ENCODE assay signal across 27 mouse cellular contexts in the genomic region with DNA sequence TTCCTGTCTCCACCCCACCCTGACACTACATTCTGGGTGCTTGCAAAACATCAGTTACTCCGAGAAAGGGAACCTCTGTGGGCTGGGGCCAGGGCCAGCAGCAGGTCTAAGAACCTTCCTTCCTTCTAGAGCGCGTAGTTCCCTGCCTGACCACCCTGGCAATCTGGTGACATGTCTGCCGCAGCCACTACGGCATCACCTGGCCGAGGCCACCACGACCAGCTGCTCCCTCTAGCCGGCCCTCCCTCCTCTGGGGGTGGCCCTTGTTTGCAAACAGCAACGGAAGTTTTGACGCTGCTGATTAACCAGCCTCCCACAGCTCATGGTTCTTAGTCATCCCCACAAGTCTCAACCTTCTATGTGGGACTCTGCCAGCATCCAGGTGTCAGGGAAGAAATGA. TPM values are rescaled to one million over a fixed set of nuclear protein-coding genes. Genes with fewer than 3 reads are reported as not detected.
DNase-seq lines count a peak whose midpoint lies in the region; ATAC-seq and TF ChIP-seq lines count a peak whose summit lies in the region.
"Had no signal": no experiment of that assay in that cellular context is flagged by ENCODE, and none has a peak within 500 bp of the region (broad histone marks: within the 10 kb centered on the region; RNA-seq: fewer than 3 reads in every experiment).

No protein-coding gene starts in this region.

- H3K27me3 ChIP-seq in stomach, postnatal 0 days (ENCODE audit: control insufficient read depth, insufficient read depth, low read length) = no peaks in the 10 kb centered on the region
- H3K27me3 ChIP-seq in forebrain, embryonic 16.5 days (replicated peaks; ENCODE audit: control insufficient read depth, insufficient read depth, low read length) = no peaks in the 10 kb centered on the region
- H3K27me3 ChIP-seq: embryonic facial prominence, embryonic 13.5 days; intestine, embryonic 15.5 days; kidney, embryonic 15.5 days; limb, embryonic 13.5 days; neural tube, embryonic 12.5 days had no signal

- H3K36me3 ChIP-seq in stomach, postnatal 0 days (ENCODE audit: control insufficient read depth, insufficient read depth, low read length) = no peaks in the 10 kb centered on the region
- H3K36me3 ChIP-seq in forebrain, embryonic 16.5 days (ENCODE audit: control insufficient read depth, insufficient read depth) = no peaks in the 10 kb centered on the region
- H3K36me3 ChIP-seq: embryonic facial prominence, embryonic 13.5 days; forebrain, embryonic 12.5 days; hindbrain, embryonic 10.5 days; intestine, embryonic 15.5 days; kidney, embryonic 15.5 days; limb, embryonic 13.5 days; midbrain, embryonic 12.5 days; neural tube, embryonic 12.5 days had no signal

- TF ChIP-seq CTCF in stomach, postnatal 0 days (IDR thresholded peaks at IDR 0.05; ENCODE audit: low read depth) = no peak
- no peak for TF ChIP-seq CTCF in gastrocnemius, adult 2 months (IDR thresholded peaks at IDR 0.05)

- H3K9me3 ChIP-seq in stomach, postnatal 0 days (ENCODE audit: control insufficient read depth, low read length) = no peaks in the 10 kb centered on the region
- no peaks in the 10 kb centered on the region for H3K9me3 ChIP-seq in forebrain, embryonic 16.5 days (ENCODE audit: control insufficient read depth, low read length)
- H3K9me3 ChIP-seq: embryonic facial prominence, embryonic 13.5 days; forebrain, embryonic 12.5 days; hindbrain, embryonic 10.5 days; intestine, embryonic 15.5 days; kidney, embryonic 15.5 days; limb, embryonic 13.5 days; midbrain, embryonic 12.5 days; neural tube, embryonic 12.5 days had no signal

- H3K4me1 ChIP-seq in stomach, postnatal 0 days (replicated peaks; ENCODE audit: control insufficient read depth, insufficient read depth) = no peaks in the 10 kb centered on the region; the same call in 1 of the 2 replicates
- H3K4me1 ChIP-seq in forebrain, embryonic 16.5 days (replicated peaks; ENCODE audit: control insufficient read depth, insufficient read depth, low read length) = no peaks in the 10 kb centered on the region
- H3K4me1 ChIP-seq: embryonic facial prominence, embryonic 13.5 days; forebrain, embryonic 12.5 days; midbrain, embryonic 12.5 days; neural tube, embryonic 12.5 days had no signal

- no peak for TF ChIP-seq EP300 in stomach, postnatal 0 days (optimal IDR thresholded peaks at IDR 0.05)

- peak; percentile 50 for DNase-seq in kidney, adult 9 months
- no peak for DNase-seq in kidney, postnatal 14 days
- DNase-seq in MN1 (ENCODE audit: low spot score) = peak; percentile 25
- no peak for DNase-seq in stomach, postnatal 0 days (ENCODE audit: low spot score)
- DNase-seq in embryo, embryonic 10 days (ENCODE audit: low spot score) = no peak
- no peak for DNase-seq in gastrocnemius, adult 2 months
- DNase-seq: adrenal gland, adult 2 months; cerebellum, adult 9-10 months; heart, adult 11 months; kidney, postnatal 4 days; lung, embryonic 14.5 days; right cerebral cortex, postnatal 14 days; thymus, postnatal 25 days had no signal

- no peak overlapping the region for H3K27ac ChIP-seq in stomach, postnatal 0 days (replicated peaks)
- H3K27ac ChIP-seq in forebrain, embryonic 16.5 days (ENCODE audit: low read length) = no peak overlapping the region
- H3K27ac ChIP-seq in gastrocnemius, adult 2 months = no peak overlapping the region
- H3K27ac ChIP-seq: embryonic facial prominence, embryonic 13.5 days; forebrain, embryonic 12.5 days; hindbrain, embryonic 10.5 days; intestine, embryonic 15.5 days; kidney, embryonic 15.5 days; limb, embryonic 13.5 days; liver, embryonic 14.5 days; midbrain, embryonic 12.5 days; neural tube, embryonic 12.5 days had no signal

- no peak overlapping the region for H3K9ac ChIP-seq in stomach, postnatal 0 days (ENCODE audit: low read length)
- no peak overlapping the region for H3K9ac ChIP-seq in forebrain, embryonic 16.5 days (replicated peaks; ENCODE audit: low read depth, low read length)
- H3K9ac ChIP-seq: embryonic facial prominence, embryonic 13.5 days; forebrain, embryonic 12.5 days; intestine, embryonic 15.5 days; kidney, embryonic 15.5 days; limb, embryonic 13.5 days; liver, embryonic 14.5 days; lung, embryonic 14.5 days; midbrain, embryonic 12.5 days; neural tube, embryonic 12.5 days had no signal

- WGBS in stomach, postnatal 0 days = 39% methylated on average over 10 of the region's 10 CpGs
- 53% methylated on average over 10 of the region's 10 CpGs for WGBS in forebrain, embryonic 16.5 days

- peak; percentile 82 for ATAC-seq in megakaryocyte, adult 5-6 weeks (ENCODE audit: poor library complexity, severe bottlenecking)
- ATAC-seq in stomach, postnatal 0 days (ENCODE audit: low FRiP score, low TSS enrichment) = peak; percentile 34; the same call in 1 of the 2 replicates
- ATAC-seq in forebrain, embryonic 16.5 days = no peak
- ATAC-seq: hindbrain, embryonic 16.5 days; intestine, embryonic 15.5 days had no signal

- no peak overlapping the region for H3K4me3 ChIP-seq in stomach, postnatal 0 days (ENCODE audit: low read depth, low read length)
- no peak overlapping the region for H3K4me3 ChIP-seq in forebrain, embryonic 16.5 days (replicated peaks; ENCODE audit: low read length)
- no peak overlapping the region for H3K4me3 ChIP-seq in gastrocnemius, adult 2 months
- H3K4me3 ChIP-seq: embryonic facial prominence, embryonic 13.5 days; erythroblast, embryonic 14.5 days; forebrain, embryonic 12.5 days; hindbrain, embryonic 10.5 days; intestine, embryonic 15.5 days; kidney, embryonic 15.5 days; limb, embryonic 13.5 days; midbrain, embryonic 12.5 days; neural tube, embryonic 12.5 days had no signal

- intact Hi-C loops in gastrocnemius, adult 2 months (cut with DNase I) = no loop called here

- H3K4me2 ChIP-seq in stomach, postnatal 0 days (replicated peaks; ENCODE audit: low read depth) = no peak overlapping the region
- no peak overlapping the region for H3K4me2 ChIP-seq in forebrain, embryonic 16.5 days (ENCODE audit: low read length)
- H3K4me2 ChIP-seq: embryonic facial prominence, embryonic 13.5 days; forebrain, embryonic 12.5 days; heart, embryonic 11.5 days; intestine, embryonic 15.5 days; kidney, embryonic 15.5 days; limb, embryonic 13.5 days; lung, embryonic 14.5 days; midbrain, embryonic 12.5 days; neural tube, embryonic 12.5 days had no signal

RNA-seq across cellular contexts. Expression of a gene that starts 53.2 kb away (rescaled TPM):
- total RNA-seq in megakaryocyte, adult 5-6 weeks (2015) = 2.3 and 5.2 TPM in 2 replicates
- 5.4 and 15.1 TPM in 2 replicates for total RNA-seq in megakaryocyte, adult 5-6 weeks (2017)
- polyA plus RNA-seq in stomach, postnatal 0 days (2015; fragmentation: Nextera tagmentation; extraction: Ambion mirVana) = 14.1 and 14.2 TPM in 2 replicates
- 16.8 and 21.9 TPM in 2 replicates for polyA plus RNA-seq in forebrain, embryonic 16.5 days (2015; fragmentation: Nextera tagmentation; extraction: Ambion mirVana)
- total RNA-seq in gastrocnemius, adult 2 months (2021) = 10 to 100 TPM in 1 of 2 experiments, 1 to 10 TPM in 1; 5.2 to 11.4 TPM

Comparison
In these comparisons a context has a peak if more than half of its experiments do, and no peak if none do; other contexts are left out.
1. DNase-seq: peak in kidney, adult 9 months (single experiment) and MN1 (single experiment); none in kidney, postnatal 14 days (single experiment), stomach, postnatal 0 days (single experiment), embryo, embryonic 10 days (single experiment) and gastrocnemius, adult 2 months (single experiment).